Mouse (Mus musculus) G1E (cell line): ENCODE measurements around the gene Jpt2. TPM values are rescaled to one million over a fixed set of nuclear protein-coding genes. Genes with fewer than 3 reads are reported as not detected.

ENCODE experiments used
- ATAC-seq: 2 replicates; pipeline ENCODE4 v1.8.0; 2016; ENCODE audit warnings: mild to moderate bottlenecking; ENCODE audit not compliant: insufficient number of reproducible peaks, poor library complexity, low FRiP score, severe bottlenecking; ENCODE audit errors: extremely low read depth
- DNase-seq: peaks from one replicate; pipeline ENCODE4 v3.0.0; 2012; ENCODE audit warnings: low spot score
- H3K27me3 ChIP-seq: 2 replicates; pipeline ENCODE4 v1.6.1; 2012; ENCODE audit warnings: mild to moderate bottlenecking, low read length, inconsistent platforms; ENCODE audit not compliant: insufficient read depth
- H3K36me3 ChIP-seq: replicated peaks from 2 replicates; pipeline ENCODE3; 2012; ENCODE audit warnings: mild to moderate bottlenecking, inconsistent platforms
- H3K4me1 ChIP-seq: 2 replicates; pipeline ENCODE4 v1.6.1; 2012; ENCODE audit warnings: low read depth, low read length, inconsistent platforms, mixed read lengths; ENCODE audit not compliant: insufficient read depth
- H3K4me3 ChIP-seq: 2 replicates; pipeline ENCODE4 v1.5.1; 2012; ENCODE audit warnings: low read depth, mild to moderate bottlenecking, inconsistent platforms, low read length, moderate library complexity, mixed read lengths
- H3K9me3 ChIP-seq: replicated peaks from 2 replicates; pipeline ENCODE4 v1.6.1; 2012; ENCODE audit warnings: inconsistent platforms
- CTCF ChIP-seq: IDR thresholded peaks from 2 replicates; pipeline ENCODE4 v1.5.1; 2012; ENCODE audit warnings: low read depth, low read length, inconsistent platforms, mixed read lengths
- GATA1 ChIP-seq: IDR thresholded peaks from 2 replicates; pipeline ENCODE4 v1.6.1; 2012; ENCODE audit warnings: borderline replicate concordance, low read length, inconsistent platforms, mixed read lengths
- GATA2 ChIP-seq: IDR thresholded peaks from 2 replicates; pipeline ENCODE4 v1.6.1; 2012; ENCODE audit warnings: low read depth, low read length, inconsistent platforms, borderline replicate concordance
- POLR2AphosphoS5 ChIP-seq: IDR thresholded peaks from 2 replicates; pipeline ENCODE4 v1.6.1; 2012; ENCODE audit warnings: low read depth, low read length, inconsistent platforms; ENCODE audit not compliant: insufficient replicate concordance
- TAL1 ChIP-seq: conservative IDR thresholded peaks from 2 replicates; pipeline ENCODE4 v1.6.1; 2012; ENCODE audit warnings: low read depth, low read length, inconsistent platforms, mixed read lengths
- polyA plus RNA-seq: library from polyadenylated mRNA; stranded (reverse); fragments of >175 nt; gene quantifications from 2 replicates; pipeline ENCODE4 v1.2.3, GENCODE M21; 2012
- total RNA-seq, 2 experiments: library from RNA; stranded (forward) in 1 of 2; stranded (reverse) in 1 of 2; fragments of 200-1000 nt in 1 of 2; fragments of >200 nt in 1 of 2; fragmentation: Nextera tagmentation in 1 of 2; gene quantifications; 2 replicates each; pipeline ENCODE4 v1.2.3; 2014 to 2017

Gene Jpt2
- total and polyA plus RNA-seq, 3 experiments: 28.8 to 83.5 (median 71.2) TPM

DNA sequence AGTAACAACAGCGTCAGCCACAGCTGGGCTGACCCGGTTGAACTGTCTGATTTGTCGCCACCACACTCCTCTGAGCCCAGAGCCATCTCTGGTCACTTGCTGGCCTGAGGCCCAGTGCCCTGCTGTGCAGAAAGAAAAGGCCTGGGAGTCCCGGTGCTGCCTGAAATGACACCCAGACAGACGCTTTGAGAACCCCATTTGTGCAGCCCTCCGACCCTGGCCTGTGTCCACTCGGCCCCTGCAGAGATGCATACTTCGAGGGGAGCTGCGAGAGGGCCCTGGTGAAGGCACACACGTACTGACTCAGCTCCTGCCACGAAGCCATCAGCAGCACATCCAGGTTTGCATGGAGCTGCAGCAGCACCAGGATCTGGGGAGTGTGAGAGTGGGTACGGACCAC, 67.7 kb downstream of the Jpt2 start:
- peaks cover 76% of the 10 kb centered on the region for H3K4me1 ChIP-seq
- H3K36me3 ChIP-seq: peaks cover 83% of the 10 kb centered on the region
- no peak for DNase-seq

GRCm38 (mm10) chr17:24891321-24891720, 69.2 kb downstream of the Jpt2 start:
- no peak for ATAC-seq

More for the DNA sequence above, 67.7 kb downstream of the Jpt2 start:
- no peak for ATAC-seq
- Histone ChIP-seq H3K9me3 (no peaks in the 10 kb centered on the region), H3K27me3 (no peaks in the 10 kb centered on the region), H3K4me3 (peak overlapping the region; percentile 45; the same call in 1 of the 2 replicates)
- TF ChIP-seq POLR2AphosphoS5 (no peak), CTCF (no peak), GATA2 (no peak), TAL1 (no peak), GATA1 (no peak)

DNA sequence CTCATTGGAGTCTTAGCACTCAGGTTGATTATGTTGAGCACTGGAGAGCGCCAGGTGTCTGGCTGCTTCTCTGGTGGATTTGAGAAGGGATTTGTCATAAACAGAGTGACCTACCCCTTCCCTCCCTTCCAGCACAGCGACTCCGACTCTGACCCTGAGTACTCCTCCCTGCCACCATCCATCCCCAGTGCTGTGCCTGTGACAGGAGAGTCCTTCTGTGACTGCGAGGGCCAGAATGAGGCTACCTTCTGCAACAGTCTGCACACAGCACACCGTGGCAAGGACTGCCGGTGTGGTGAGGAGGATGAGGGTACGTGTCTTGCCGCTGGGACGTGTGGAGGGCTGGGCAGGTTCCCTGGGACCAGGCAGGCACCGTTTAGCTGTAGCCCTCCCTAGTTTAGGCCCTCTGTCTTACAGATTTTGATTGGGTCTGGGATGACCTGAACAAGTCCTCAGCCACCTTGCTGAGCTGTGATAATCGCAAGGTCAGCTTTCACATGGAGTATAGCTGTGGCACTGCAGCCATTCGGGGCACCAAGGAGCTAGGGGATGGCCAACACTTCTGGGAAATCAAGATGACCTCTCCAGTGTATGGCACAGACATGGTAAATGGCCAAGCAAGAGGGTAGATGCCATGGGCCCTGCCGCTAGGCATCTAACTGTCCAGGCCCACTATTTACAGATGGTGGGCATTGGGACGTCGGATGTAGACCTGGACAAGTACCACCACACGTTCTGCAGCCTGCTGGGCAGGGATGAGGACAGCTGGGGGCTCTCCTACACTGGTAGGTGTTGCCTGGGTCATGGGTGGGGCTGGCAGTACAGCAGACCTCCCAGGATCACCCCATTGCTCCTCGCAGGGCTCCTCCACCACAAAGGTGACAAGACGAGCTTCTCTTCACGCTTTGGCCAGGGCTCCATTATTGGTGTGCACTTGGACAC, 70.1 kb downstream of the Jpt2 start:
- Histone ChIP-seq H3K9me3 (no peaks in the 10 kb centered on the region), H3K27me3 (no peaks in the 10 kb centered on the region), H3K4me3 (peak overlapping the region; percentile 4; the same call in 1 of the 2 replicates), H3K4me1 (peaks cover 67% of the 10 kb centered on the region), H3K36me3 (peaks cover 68% of the 10 kb centered on the region)
- DNase-seq (no peak), ATAC-seq (no peak)
- no peak for TF ChIP-seq POLR2AphosphoS5
- TF ChIP-seq TAL1: no peak
- no peak for TF ChIP-seq GATA1
- TF ChIP-seq GATA2: no peak
- no peak for TF ChIP-seq CTCF

More at GRCm38 (mm10) chr17:24891321-24891720, 69.2 kb downstream of the Jpt2 start:
- H3K36me3 ChIP-seq: peaks cover 74% of the 10 kb centered on the region
- TF ChIP-seq CTCF: no peak
- TF ChIP-seq TAL1: no peak
- no peak for TF ChIP-seq GATA2
- no peak for TF ChIP-seq GATA1
- TF ChIP-seq POLR2AphosphoS5: no peak
- no peaks in the 10 kb centered on the region for H3K27me3 ChIP-seq
- DNase-seq: no peak
- H3K4me3 ChIP-seq: no peak overlapping the region; the same call in 1 of the 2 replicates
- H3K4me1 ChIP-seq: peaks cover 71% of the 10 kb centered on the region
- no peaks in the 10 kb centered on the region for H3K9me3 ChIP-seq

DNA sequence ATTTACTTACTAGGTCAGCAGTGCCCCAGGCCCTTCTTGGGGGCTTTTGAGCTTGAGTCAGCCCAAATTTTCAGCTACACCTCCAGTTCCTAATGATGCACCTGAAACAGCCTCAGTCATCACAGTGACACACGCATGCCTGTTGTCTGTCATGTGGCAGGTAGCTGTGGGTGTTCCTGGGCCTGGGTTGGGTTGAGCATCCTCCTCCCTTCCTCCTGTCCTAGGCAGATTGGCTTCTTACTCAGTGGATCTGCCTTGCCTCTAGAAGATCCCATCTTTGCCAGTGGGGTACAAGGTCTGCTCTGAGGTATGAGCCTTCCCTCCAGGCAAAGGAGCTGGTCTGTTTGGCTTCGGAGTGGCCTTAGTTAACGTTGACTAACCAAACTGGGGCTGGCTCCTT, 71.6 kb downstream of the Jpt2 start:
- Histone ChIP-seq H3K4me1 (peaks cover 74% of the 10 kb centered on the region), H3K4me3 (no peak overlapping the region), H3K27me3 (no peaks in the 10 kb centered on the region), H3K36me3 (peaks cover 77% of the 10 kb centered on the region), H3K9me3 (no peaks in the 10 kb centered on the region)
- TF ChIP-seq GATA2 (no peak), POLR2AphosphoS5 (peak; percentile 78; the same call in 1 of the 2 replicates)
- no peak for DNase-seq
- no peak for ATAC-seq

Other genes with a start within 250 kb of the Jpt2 start
Only the 20 nearest of the 26 such genes appear.
- not detected in 2 replicates for gene Hs3st6, start 207.7 kb downstream of the Jpt2 start, total RNA-seq (2014; fragmentation: Nextera tagmentation)
- not detected in 2 replicates for gene Hs3st6, start 207.7 kb downstream of the Jpt2 start, total RNA-seq (2017)
- not detected in 2 replicates for gene Hs3st6, start 207.7 kb downstream of the Jpt2 start, polyA plus RNA-seq
- 7.6 and 8.4 TPM in 2 replicates for gene Meiob, start 156.4 kb downstream of the Jpt2 start, total RNA-seq (2014; fragmentation: Nextera tagmentation)
- 1.9 and 2.1 TPM in 2 replicates for gene Meiob, start 156.4 kb downstream of the Jpt2 start, total RNA-seq (2017)
- 0.07 and 0.13 TPM in 2 replicates for gene Meiob, start 156.4 kb downstream of the Jpt2 start, polyA plus RNA-seq
- gene Hagh, start 120.5 kb downstream of the Jpt2 start, total RNA-seq (2014; fragmentation: Nextera tagmentation): 16.8 and 22.3 TPM in 2 replicates
- 30.4 and 34.7 TPM in 2 replicates for gene Hagh, start 120.5 kb downstream of the Jpt2 start, total RNA-seq (2017)
- 22.1 and 22.3 TPM in 2 replicates for gene Hagh, start 120.5 kb downstream of the Jpt2 start, polyA plus RNA-seq
- 7.9 and 10.8 TPM in 2 replicates for gene Fahd1, start 110.3 kb downstream of the Jpt2 start, total RNA-seq (2014; fragmentation: Nextera tagmentation)
- gene Fahd1, start 110.3 kb downstream of the Jpt2 start, total RNA-seq (2017): 16.1 TPM in 2 replicates
- 3.9 and 4.5 TPM in 2 replicates for gene Fahd1, start 110.3 kb downstream of the Jpt2 start, polyA plus RNA-seq
- gene Igfals, start 94.7 kb downstream of the Jpt2 start, total RNA-seq (2014; fragmentation: Nextera tagmentation): not detected in 2 replicates
- 0.12 and 0.16 TPM in 2 replicates for gene Igfals, start 94.7 kb downstream of the Jpt2 start, total RNA-seq (2017)
- gene Igfals, start 94.7 kb downstream of the Jpt2 start, polyA plus RNA-seq: 0.10 and 0.12 TPM in 2 replicates
- 92.9 and 95.7 TPM in 2 replicates for gene Nubp2, start 74.3 kb downstream of the Jpt2 start, total RNA-seq (2014; fragmentation: Nextera tagmentation)
- 46.9 and 58.5 TPM in 2 replicates for gene Nubp2, start 74.3 kb downstream of the Jpt2 start, total RNA-seq (2017)
- gene Nubp2, start 74.3 kb downstream of the Jpt2 start, polyA plus RNA-seq: 79.9 and 103 TPM in 2 replicates
- gene Spsb3, start 74.0 kb downstream of the Jpt2 start, total RNA-seq (2014; fragmentation: Nextera tagmentation): 10.9 and 12.8 TPM in 2 replicates
- 15.9 and 19.7 TPM in 2 replicates for gene Spsb3, start 74.0 kb downstream of the Jpt2 start, total RNA-seq (2017)
- gene Spsb3, start 74.0 kb downstream of the Jpt2 start, polyA plus RNA-seq: 35.1 and 42.6 TPM in 2 replicates
- 3.4 and 6.5 TPM in 2 replicates for gene Eme2, start 65.6 kb downstream of the Jpt2 start, total RNA-seq (2014; fragmentation: Nextera tagmentation)
- gene Eme2, start 65.6 kb downstream of the Jpt2 start, total RNA-seq (2017): 18.2 and 19.4 TPM in 2 replicates
- 9.4 and 12.1 TPM in 2 replicates for gene Eme2, start 65.6 kb downstream of the Jpt2 start, polyA plus RNA-seq
- gene Mrps34, start 65.6 kb downstream of the Jpt2 start, total RNA-seq (2014; fragmentation: Nextera tagmentation): 28.8 and 30.8 TPM in 2 replicates
- gene Mrps34, start 65.6 kb downstream of the Jpt2 start, total RNA-seq (2017): 15.6 and 21.1 TPM in 2 replicates
- gene Mrps34, start 65.6 kb downstream of the Jpt2 start, polyA plus RNA-seq: 81.7 and 82.8 TPM in 2 replicates
- 5.6 and 9.5 TPM in 2 replicates for gene Nme3, start 64.2 kb downstream of the Jpt2 start, total RNA-seq (2014; fragmentation: Nextera tagmentation)
- gene Nme3, start 64.2 kb downstream of the Jpt2 start, total RNA-seq (2017): 29.0 and 32.5 TPM in 2 replicates
- 20.2 and 26.8 TPM in 2 replicates for gene Nme3, start 64.2 kb downstream of the Jpt2 start, polyA plus RNA-seq
- 61.3 and 122 TPM in 2 replicates for gene Mapk8ip3, start 23.7 kb downstream of the Jpt2 start, total RNA-seq (2014; fragmentation: Nextera tagmentation)
- gene Mapk8ip3, start 23.7 kb downstream of the Jpt2 start, total RNA-seq (2017): 35.4 and 39.7 TPM in 2 replicates
- 24.7 and 32.4 TPM in 2 replicates for gene Mapk8ip3, start 23.7 kb downstream of the Jpt2 start, polyA plus RNA-seq
- 37.7 and 39.5 TPM in 2 replicates for gene Cramp1l, start 55.1 kb upstream of the Jpt2 start, total RNA-seq (2014; fragmentation: Nextera tagmentation)
- gene Cramp1l, start 55.1 kb upstream of the Jpt2 start, total RNA-seq (2017): 8.6 and 8.9 TPM in 2 replicates
- 14.0 and 14.9 TPM in 2 replicates for gene Cramp1l, start 55.1 kb upstream of the Jpt2 start, polyA plus RNA-seq
- gene Ift140, start 55.4 kb upstream of the Jpt2 start, total RNA-seq (2014; fragmentation: Nextera tagmentation): 17.7 and 37.9 TPM in 2 replicates
- 13.5 and 17.9 TPM in 2 replicates for gene Ift140, start 55.4 kb upstream of the Jpt2 start, total RNA-seq (2017)
- 9.6 and 9.9 TPM in 2 replicates for gene Ift140, start 55.4 kb upstream of the Jpt2 start, polyA plus RNA-seq
- gene Tmem204, start 122.9 kb upstream of the Jpt2 start, total RNA-seq (2014; fragmentation: Nextera tagmentation): not detected in 2 replicates
- 0.11 and 0.17 TPM in 2 replicates for gene Tmem204, start 122.9 kb upstream of the Jpt2 start, total RNA-seq (2017)
- gene Tmem204, start 122.9 kb upstream of the Jpt2 start, polyA plus RNA-seq: not detected in 2 replicates
- 6.0 and 25.6 TPM in 2 replicates for gene Telo2, start 155.3 kb upstream of the Jpt2 start, total RNA-seq (2014; fragmentation: Nextera tagmentation)
- gene Telo2, start 155.3 kb upstream of the Jpt2 start, total RNA-seq (2017): 22.3 and 28.2 TPM in 2 replicates
- gene Telo2, start 155.3 kb upstream of the Jpt2 start, polyA plus RNA-seq: 34.9 and 44.0 TPM in 2 replicates
- not detected in 2 replicates for gene Ptx4, start 160.1 kb upstream of the Jpt2 start, total RNA-seq (2014; fragmentation: Nextera tagmentation)
- 0.33 TPM in 1 of 2 replicates, not detected in the other for gene Ptx4, start 160.1 kb upstream of the Jpt2 start, total RNA-seq (2017)
- gene Ptx4, start 160.1 kb upstream of the Jpt2 start, polyA plus RNA-seq: not detected in 2 replicates
- gene Clcn7, start 172.7 kb upstream of the Jpt2 start, total RNA-seq (2014; fragmentation: Nextera tagmentation): 10.8 and 12.7 TPM in 2 replicates
- gene Clcn7, start 172.7 kb upstream of the Jpt2 start, total RNA-seq (2017): 15.7 and 17.8 TPM in 2 replicates
- gene Clcn7, start 172.7 kb upstream of the Jpt2 start, polyA plus RNA-seq: 14.7 and 16.1 TPM in 2 replicates
- not detected in 2 replicates for gene Ccdc154, start 201.8 kb upstream of the Jpt2 start, total RNA-seq (2014; fragmentation: Nextera tagmentation)
- gene Ccdc154, start 201.8 kb upstream of the Jpt2 start, total RNA-seq (2017): 0.05 and 0.12 TPM in 2 replicates
- gene Ccdc154, start 201.8 kb upstream of the Jpt2 start, polyA plus RNA-seq: not detected in 2 replicates
- not detected in 2 replicates for gene Gm38655, start 214.8 kb upstream of the Jpt2 start, total RNA-seq (2014; fragmentation: Nextera tagmentation)
- gene Gm38655, start 214.8 kb upstream of the Jpt2 start, total RNA-seq (2017): 0.52 TPM in 1 of 2 replicates, not detected in the other
- 0.05 TPM in 1 of 2 replicates, not detected in the other for gene Gm38655, start 214.8 kb upstream of the Jpt2 start, polyA plus RNA-seq
- gene BC003965, start 223.9 kb upstream of the Jpt2 start, total RNA-seq (2014; fragmentation: Nextera tagmentation): 10.5 and 15.7 TPM in 2 replicates
- gene BC003965, start 223.9 kb upstream of the Jpt2 start, total RNA-seq (2017): 12.1 and 13.9 TPM in 2 replicates
- 36.9 and 44.1 TPM in 2 replicates for gene BC003965, start 223.9 kb upstream of the Jpt2 start, polyA plus RNA-seq